Mouse (Mus musculus) heart, postnatal 0 days (tissue): Measurements from ENCODE around the gene Scaf11.

Experiments used
- CTCF ChIP-seq: IDR thresholded peaks from 2 replicates; pipeline ENCODE4 v1.5.1; 2016; ENCODE audit warnings: antibody characterized with exemption, control low read depth, low read depth
- EP300 ChIP-seq: IDR thresholded peaks from 2 replicates; pipeline ENCODE4 v1.6.1; 2016; ENCODE audit warnings: antibody characterized with exemption, low read depth

GRCm38 (mm10) chr15:96480822-96481221, 20.2 kb upstream of the Scaf11 start:
- TF ChIP-seq CTCF = no peak
- TF ChIP-seq EP300 = no peak
